In genomic region chr10:117830797-117831196, GRCm38 (mm10) we compare ENCODE assay signal across 18 mouse cellular contexts. TPM values are rescaled to one million over a fixed set of nuclear protein-coding genes. Genes with fewer than 3 reads are reported as not detected.
DNase-seq lines count a peak whose midpoint lies in the region; ATAC-seq lines count a peak whose summit lies in the region.
"Had no signal": no experiment of that assay in that cellular context is flagged by ENCODE, and none has a peak within 500 bp of the region (broad histone marks: within the 10 kb centered on the region; RNA-seq: fewer than 3 reads in every experiment).

No protein-coding gene starts in this region.

- 0 out of 2 replicates have a peak, but pooled peaks have one; percentile 17 for ATAC-seq in common myeloid progenitor, adult 5-6 weeks (replicated peaks; ENCODE audit: low read depth, poor library complexity, severe bottlenecking)
- peak; percentile 20 for ATAC-seq in megakaryocyte, adult 5-6 weeks (ENCODE audit: poor library complexity, severe bottlenecking)
- ATAC-seq: forebrain, embryonic 16.5 days had no signal

- H3K27me3 ChIP-seq in splenic B cell, adult 2 months (ENCODE audit: control insufficient read depth, insufficient read depth, low read length, poor library complexity, severe bottlenecking), result no peaks in the 10 kb centered on the region
- H3K27me3 ChIP-seq: embryonic facial prominence, embryonic 13.5 days; forebrain, embryonic 12.5 days had no signal

- H3K36me3 ChIP-seq in splenic B cell, adult 2 months (ENCODE audit: control insufficient read depth, insufficient read depth, low read length, poor library complexity, severe bottlenecking), result peaks cover 2% of the 10 kb centered on the region; the same call in 1 of the 2 replicates
- H3K36me3 ChIP-seq: forebrain, embryonic 12.5 days; heart, embryonic 10.5 days had no signal

- peak; percentile 48 for DNase-seq in CD4-positive, CD25-positive, alpha-beta regulatory T cell, adult 2 months (ENCODE audit: low read depth, low spot score)
- DNase-seq in splenic B cell, adult 2 months (ENCODE audit: low read depth, low spot score), result peak; percentile 56
- no peak for DNase-seq in gastrocnemius, postnatal 4 days (ENCODE audit: low spot score in 2 of 2)
- no peak for DNase-seq in cerebellum, postnatal 4 days (ENCODE audit: low spot score in 2 of 2)
- DNase-seq in right cerebral cortex, postnatal 36 days (ENCODE audit: low spot score in 2 of 2), result no peak
- DNase-seq: adrenal gland, postnatal 14 days; cerebellum, adult 2 months; cerebellum, postnatal 10 days; gastrocnemius, postnatal 14 days; heart, adult 18-20 months; heart, postnatal 10 days; kidney, adult 11 months had no signal

RNA-seq across cellular contexts. Expression of gene Rap1b, which starts 15.0 kb away (rescaled TPM):
- total RNA-seq in common myeloid progenitor, adult 5-6 weeks (2017), result 152 and 155 TPM in 2 replicates
- 448 and 514 TPM in 2 replicates for total RNA-seq in megakaryocyte, adult 5-6 weeks (2015)
- total RNA-seq in megakaryocyte, adult 5-6 weeks (2017), result 174 and 218 TPM in 2 replicates
- 10 to 100 TPM; 69.7 to 77.3 TPM for total RNA-seq in gastrocnemius, postnatal 4 days (2021)

RNA-seq across cellular contexts. Expression of gene Nup107, which starts 38.3 kb away (rescaled TPM):
- total RNA-seq in common myeloid progenitor, adult 5-6 weeks (2017), result 126 and 151 TPM in 2 replicates
- total RNA-seq in megakaryocyte, adult 5-6 weeks (2015), result 50.3 and 50.9 TPM in 2 replicates
- 57.7 and 68.7 TPM in 2 replicates for total RNA-seq in megakaryocyte, adult 5-6 weeks (2017)
- total RNA-seq in gastrocnemius, postnatal 4 days (2021), result 10 to 100 TPM; 16.8 to 21.3 TPM

Comparison
In these comparisons a context has a peak if more than half of its experiments do, and no peak if none do; other contexts are left out.
1. DNase-seq: peak in CD4-positive, CD25-positive, alpha-beta regulatory T cell, adult 2 months (single experiment) and splenic B cell, adult 2 months (single experiment); none in gastrocnemius, postnatal 4 days (0 of 2), cerebellum, postnatal 4 days (0 of 2) and right cerebral cortex, postnatal 36 days (0 of 2).